Mouse (Mus musculus): Measurements from ENCODE around the gene Gm10037.
"Not testable (repeated sequence)": the region's sequence is repeated elsewhere in the genome, so short reads cannot be mapped to it uniquely, and the experiment has no call there.

Gm10037 gene

GRCm38 (mm10) chr13:67876049-67876698, 45.3 kb downstream of the Gm10037 start:
- not testable (repeated sequence) for DNase-seq (ENCODE audit: low read depth, low spot score)

- DNase-seq (ENCODE audit: low read depth, low spot score), result no peak
Observed at GRCm38 (mm10) chr13:67876699-67877254, 45.9 kb downstream of the Gm10037 start.

- no peak for DNase-seq (ENCODE audit: low read depth, low spot score)
Observed at GRCm38 (mm10) chr13:67883966-67884365, 53.1 kb downstream of the Gm10037 start.
